Mouse (Mus musculus) neutrophil, adult 83 days (primary cell): ENCODE results near the gene Gm14819. TPM values are rescaled to one million over a fixed set of nuclear protein-coding genes. Genes with fewer than 3 reads are reported as not detected.

Source experiments
- total RNA-seq, 2 experiments: library from RNA; stranded (reverse); gene quantifications; one replicate each; pipeline ENCODE4 v1.2.4; 2023

Gene Gm14819
- not detected for total RNA-seq

DNA sequence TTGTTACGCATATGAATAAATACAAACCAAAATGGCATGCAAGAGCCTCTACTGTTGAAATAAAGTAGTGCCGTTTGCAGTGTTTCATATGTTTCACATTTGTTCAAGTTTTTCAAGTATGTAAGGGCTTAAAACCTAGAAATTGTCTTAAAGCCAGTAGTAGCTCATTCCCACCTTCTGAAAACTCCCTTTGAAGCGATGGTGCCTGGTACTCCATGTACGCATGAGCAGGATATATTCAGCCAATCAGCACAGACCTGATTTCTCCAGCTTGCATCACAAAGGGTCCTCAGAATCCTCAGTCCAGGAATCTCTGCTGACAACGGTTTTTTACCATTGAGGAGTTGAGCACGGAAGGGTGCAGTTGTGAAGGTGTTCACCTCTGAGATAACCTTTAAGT lies at the start of gene Gm14819:
Gene Gm14819 (plus strand): TSS at position 301 of the 400 bp plus-strand sequence.

